Mouse (Mus musculus) embryonic facial prominence, embryonic 14.5 days (tissue): Measurements from ENCODE around the gene Rnf207. TPM values are rescaled to one million over a fixed set of nuclear protein-coding genes. Genes with fewer than 3 reads are reported as not detected.

Experiments
- ATAC-seq: fragments of 200-750 bp; cut with Nextera tagmentation; 2 replicates; pipeline ENCODE4 v1.8.0; 2017; ENCODE audit warnings: low read depth, moderate number of reproducible peaks, moderate TSS enrichment
- DNase-seq: peaks from one replicate; pipeline ENCODE4 v3.0.0-alpha.2; 2015; ENCODE audit warnings: low spot score
- H3K27ac ChIP-seq: fragments of 300-500 bp; sonication (generic); replicated peaks from 2 replicates; pipeline ENCODE4 v1.5.1; 2014; ENCODE audit warnings: low read depth, mild to moderate bottlenecking, low read length, moderate library complexity
- H3K27me3 ChIP-seq: fragments of 300-500 bp; sonication (generic); replicated peaks from 2 replicates; pipeline ENCODE4 v1.6.1; 2014; ENCODE audit warnings: low read length; ENCODE audit not compliant: control insufficient read depth, insufficient read depth
- H3K36me3 ChIP-seq: fragments of 300-500 bp; sonication (generic); 2 replicates; pipeline ENCODE4 v1.6.1; 2014; ENCODE audit warnings: low read length, mixed read lengths; ENCODE audit not compliant: control insufficient read depth, insufficient read depth
- H3K4me1 ChIP-seq: fragments of 300-500 bp; sonication (generic); 2 replicates; pipeline ENCODE4 v1.6.1; 2014; ENCODE audit warnings: antibody characterized with exemption, low read length; ENCODE audit not compliant: control insufficient read depth, insufficient read depth
- H3K4me2 ChIP-seq: fragments of 300-500 bp; sonication (generic); 2 replicates; pipeline ENCODE4 v1.6.1; 2014; ENCODE audit warnings: low read depth, mild to moderate bottlenecking, low read length, moderate library complexity, mixed read lengths
- H3K4me3 ChIP-seq: fragments of 300-500 bp; sonication (generic); 2 replicates; pipeline ENCODE4 v1.5.1; 2014; ENCODE audit warnings: low read depth, mild to moderate bottlenecking, low read length
- H3K9ac ChIP-seq: fragments of 300-500 bp; sonication (generic); 2 replicates; pipeline ENCODE4 v1.6.1; 2014; ENCODE audit warnings: low read depth, mild to moderate bottlenecking, low read length, moderate library complexity, mixed read lengths
- H3K9me3 ChIP-seq: fragments of 300-500 bp; sonication (generic); 2 replicates; pipeline ENCODE4 v1.6.1; 2016; ENCODE audit warnings: low read length; ENCODE audit not compliant: control insufficient read depth
- WGBS: fragments of 180-500 bp; shearing (Covaris S2); extraction: QIAGEN DNeasy Blood & Tissue Kit; methylation state at CpG from one replicate; pipeline ENCODE4 v1.1.7; 2014; 5-methylcytosine and 5-hydroxymethylcytosine counted together
- polyA plus RNA-seq: library from polyadenylated mRNA; unstranded; fragments of >200 nt; fragmentation: Nextera tagmentation; extraction: Ambion mirVana; gene quantifications from 2 replicates; pipeline ENCODE4 v1.2.1, GENCODE M21; 2014

Rnf207 gene
- polyA plus RNA-seq, 1 experiment from 2014 or later = 0.84 TPM

DNA sequence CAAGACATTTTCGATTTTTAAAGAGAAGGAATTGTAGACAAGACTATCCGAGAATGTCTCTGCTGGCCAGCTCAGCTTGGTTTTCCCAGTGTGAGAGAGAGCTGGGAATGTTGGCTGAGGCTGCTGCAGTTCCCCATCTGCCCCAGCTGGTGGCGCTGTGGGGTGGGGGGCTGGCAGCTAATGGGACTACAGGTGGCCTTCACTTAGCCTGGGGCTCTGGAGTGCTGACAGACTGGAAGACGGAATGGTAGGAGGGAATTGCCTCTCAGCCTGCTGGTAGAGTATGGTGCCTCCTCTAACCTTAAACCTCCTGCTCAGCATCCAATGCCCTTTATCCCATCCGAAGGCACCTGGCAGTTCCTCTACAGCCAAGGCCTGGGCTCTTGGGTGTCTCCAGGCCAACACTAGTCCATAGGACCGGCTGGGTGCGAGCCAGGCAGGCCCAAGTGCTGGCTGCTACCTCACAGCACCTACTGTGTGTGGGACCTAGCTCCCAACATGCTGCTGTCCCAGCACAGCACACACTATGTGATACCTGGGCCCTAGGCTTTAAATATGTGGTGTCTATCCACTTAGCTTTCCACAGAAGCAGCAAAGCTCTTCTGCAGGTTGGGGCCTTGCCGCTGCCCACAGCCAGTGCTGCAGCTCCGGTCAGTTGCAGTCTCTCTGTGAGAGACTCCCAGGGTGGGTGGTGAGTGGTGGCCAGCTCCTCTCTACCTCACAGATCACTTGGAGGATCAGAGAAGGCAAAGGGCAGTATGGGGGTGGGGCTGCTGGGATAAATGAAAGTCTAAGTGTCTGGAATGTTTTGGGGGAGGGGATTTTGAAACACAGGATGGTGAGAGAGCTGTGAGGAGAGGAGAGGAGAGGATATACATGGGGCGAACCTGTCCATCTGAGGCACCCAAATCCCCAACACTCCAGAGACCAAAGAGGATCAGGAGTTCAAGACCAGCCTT, 42.1 kb downstream of the Rnf207 start:
- 52% methylated on average over 10 of the region's 10 CpGs for WGBS
- peaks cover 24% of the 10 kb centered on the region; the same call in 1 of the 2 replicates for H3K36me3 ChIP-seq

DNA sequence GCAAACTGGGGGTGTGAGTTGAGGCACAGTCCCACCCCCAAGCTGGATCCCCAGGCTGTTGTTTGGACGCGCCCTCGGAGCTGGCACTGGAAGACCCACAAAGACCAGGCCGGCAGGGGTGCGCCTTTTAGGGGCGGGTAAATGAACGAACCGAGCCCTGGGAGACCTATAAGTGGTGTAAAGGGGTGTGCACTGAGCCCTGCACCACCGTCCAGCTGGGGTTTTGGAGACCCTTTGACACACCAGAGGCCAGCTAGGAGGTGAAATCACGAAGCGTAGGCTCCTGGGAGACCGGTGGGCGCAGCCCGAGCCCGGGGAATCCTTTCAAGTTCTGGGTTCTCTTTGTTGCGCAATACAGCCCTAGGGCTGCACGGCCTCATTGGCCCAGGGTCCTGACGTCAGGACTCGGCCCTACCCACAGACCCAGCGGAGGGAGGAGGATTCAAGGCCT, 44.1 kb downstream of the Rnf207 start:
- Histone ChIP-seq H3K4me2 (peak overlapping the region; percentile 89), H3K4me1 (peaks cover 24% of the 10 kb centered on the region), H3K9ac (peak overlapping the region; percentile 88), H3K36me3 (0 out of 2 replicates have a peak, but pooled peaks cover 6% of the 10 kb centered on the region), H3K9me3 (no peaks in the 10 kb centered on the region), H3K4me3 (peak overlapping the region; percentile 71), H3K27ac (peak overlapping the region; percentile 87), H3K27me3 (peaks cover 8% of the 10 kb centered on the region; the same call in 1 of the 2 replicates)
- DNase-seq (peak; percentile 78), ATAC-seq (peak; percentile 28)
- WGBS = 2% methylated on average over 17 of the region's 20 CpGs

More for the DNA sequence above, 42.1 kb downstream of the Rnf207 start:
- Histone ChIP-seq H3K27ac (no peak overlapping the region), H3K4me1 (peaks cover 22% of the 10 kb centered on the region), H3K27me3 (peaks cover 23% of the 10 kb centered on the region), H3K9ac (no peak overlapping the region), H3K4me3 (no peak overlapping the region), H3K4me2 (no peak overlapping the region), H3K9me3 (no peaks in the 10 kb centered on the region)
- ATAC-seq = no peak
- DNase-seq = no peak

DNA sequence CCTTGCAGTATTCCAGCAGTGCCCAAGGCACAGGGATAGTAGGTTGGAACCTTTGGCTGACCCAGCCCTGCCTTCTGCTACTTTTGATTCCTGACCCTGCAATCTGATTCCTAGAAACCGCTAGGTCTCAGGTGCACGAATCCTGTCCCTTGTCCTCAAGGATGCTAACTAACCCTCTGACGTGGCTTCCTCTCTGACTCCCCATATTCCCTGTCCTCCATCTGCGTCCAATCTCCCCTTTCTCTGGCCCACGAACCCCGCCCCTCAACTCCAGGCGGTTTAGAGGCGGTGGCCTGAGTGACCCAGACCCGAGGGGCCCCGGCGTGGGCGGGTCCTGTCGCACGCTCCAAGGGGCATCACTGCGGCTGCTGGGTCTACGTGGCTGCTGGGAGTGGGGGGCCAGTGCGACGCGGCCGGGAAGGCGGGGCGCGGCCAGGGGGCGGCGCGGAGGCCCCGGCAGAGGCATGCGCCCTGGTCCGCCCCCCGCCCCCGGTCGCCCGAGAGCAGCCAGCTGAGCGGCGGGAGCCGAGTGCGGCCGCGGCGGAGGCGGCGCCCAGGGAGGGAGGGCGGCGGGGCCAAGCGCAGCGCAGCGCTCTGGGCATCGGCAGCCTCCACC, 45.1 kb downstream of the Rnf207 start, which contains the start of gene Gpr153:
Gpr153 (plus strand) TSS at position 612 of the 616 bp plus-strand sequence.
- DNase-seq (peak; percentile 81), ATAC-seq (peak; percentile 76)
- H3K36me3 ChIP-seq = no peaks in the 10 kb centered on the region
- 4% methylated on average over 16 of the region's 48 CpGs for WGBS
- H3K4me3 ChIP-seq = peak within 1 kb of the TSS; percentile 71
- peaks cover 24% of the 10 kb centered on the region for H3K4me1 ChIP-seq
- peak within 1 kb of the TSS; percentile 89 for H3K4me2 ChIP-seq
- H3K27ac ChIP-seq = peak within 1 kb of the TSS; percentile 87
- peak within 1 kb of the TSS; percentile 88 for H3K9ac ChIP-seq
- no peaks in the 10 kb centered on the region for H3K9me3 ChIP-seq
- H3K27me3 ChIP-seq = peaks cover 8% of the 10 kb centered on the region; the same call in 1 of the 2 replicates

DNA sequence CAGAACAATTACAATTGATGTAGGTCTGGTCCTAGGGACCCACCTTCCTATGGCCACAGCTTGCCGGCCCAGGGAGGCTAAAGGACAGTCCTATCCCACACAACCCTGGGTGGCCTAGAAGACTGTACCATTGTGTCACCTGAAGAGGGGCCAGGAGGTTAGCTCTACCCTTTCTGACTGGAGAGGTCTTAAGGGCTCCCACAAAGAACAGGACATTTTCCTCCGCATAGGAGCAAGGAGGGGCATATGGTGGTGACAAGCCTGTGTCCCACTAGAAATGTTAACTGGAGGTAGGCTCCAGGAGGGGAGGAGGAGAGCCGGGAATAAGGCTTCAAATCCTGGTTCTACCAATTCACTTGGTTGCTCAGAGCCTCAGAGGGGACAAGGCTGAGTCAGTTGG, 45.6 kb downstream of the Rnf207 start:
- ATAC-seq = no peak
- Histone ChIP-seq H3K4me3 (peak overlapping the region; percentile 71; the same call in 1 of the 2 replicates), H3K36me3 (no peaks in the 10 kb centered on the region), H3K27me3 (peaks cover 8% of the 10 kb centered on the region; the same call in 1 of the 2 replicates), H3K9ac (no peak overlapping the region), H3K27ac (peak overlapping the region; percentile 87), H3K4me1 (peaks cover 24% of the 10 kb centered on the region), H3K4me2 (peak overlapping the region; percentile 89), H3K9me3 (no peaks in the 10 kb centered on the region)
- DNase-seq = no peak
- 33% methylated on average over 3 of the region's 3 CpGs for WGBS

DNA sequence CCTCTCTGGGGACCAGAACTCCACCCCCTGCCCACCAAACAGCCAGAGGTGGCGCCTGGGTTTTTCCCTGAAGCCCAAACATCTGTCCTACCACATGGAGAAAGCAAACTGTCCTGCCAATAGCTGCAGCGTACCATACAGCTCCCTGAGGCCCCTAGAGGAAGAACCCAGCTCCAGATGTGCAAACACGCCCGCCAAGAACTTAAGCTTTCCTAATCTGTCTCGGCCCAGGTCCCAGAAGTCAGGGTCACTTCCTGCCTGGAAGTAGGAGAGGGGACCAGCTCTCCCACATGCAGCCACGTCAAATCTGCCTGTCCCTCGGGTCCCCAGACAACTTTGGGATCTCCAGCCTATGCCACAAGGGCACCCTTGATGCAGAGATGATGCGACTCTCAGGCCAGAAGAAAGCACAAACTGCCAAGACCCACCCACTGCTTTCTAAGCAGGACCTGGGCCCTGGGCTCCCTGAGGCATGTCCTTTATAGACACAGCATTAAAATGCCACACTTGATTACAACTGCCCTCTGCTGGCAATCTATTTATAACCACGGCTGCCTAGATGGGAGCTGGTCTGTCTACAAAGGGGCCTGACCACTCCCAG, 46.2 kb downstream of the Rnf207 start:
- H3K36me3 ChIP-seq = no peaks in the 10 kb centered on the region
- H3K9me3 ChIP-seq = no peaks in the 10 kb centered on the region
- H3K27ac ChIP-seq = peak overlapping the region; percentile 87
- DNase-seq (peak; percentile 91), ATAC-seq (peak; percentile 48)
- H3K4me1 ChIP-seq = peaks cover 24% of the 10 kb centered on the region
- H3K9ac ChIP-seq = no peak overlapping the region
- 9% methylated on average over 6 of the region's 9 CpGs for WGBS
- H3K4me3 ChIP-seq = no peak overlapping the region
- H3K4me2 ChIP-seq = peak overlapping the region; percentile 11; the same call in 1 of the 2 replicates
- H3K27me3 ChIP-seq = peaks cover 8% of the 10 kb centered on the region; the same call in 1 of the 2 replicates

DNA sequence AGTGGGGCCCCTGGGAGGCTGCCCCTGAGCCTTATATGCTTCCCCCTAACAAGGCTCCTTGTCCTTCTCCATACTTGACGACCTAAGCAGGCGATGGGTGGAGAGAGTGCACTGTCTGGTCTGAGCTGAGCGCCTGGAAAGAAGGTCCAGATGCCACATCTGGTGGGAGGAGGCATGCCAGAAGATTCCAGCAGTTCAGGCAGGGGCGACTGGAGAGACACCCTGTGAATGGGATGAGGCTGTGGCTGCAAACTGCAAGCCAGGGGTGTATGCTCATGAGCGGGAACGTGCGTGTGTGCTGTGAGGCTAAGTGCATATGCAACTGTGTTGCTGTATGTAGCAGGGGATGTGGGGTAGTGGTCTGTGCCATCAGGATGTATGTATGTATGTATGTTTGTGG, 46.8 kb downstream of the Rnf207 start:
- DNase-seq = peak; percentile 63
- H3K9me3 ChIP-seq = no peaks in the 10 kb centered on the region
- peak overlapping the region; percentile 87 for H3K27ac ChIP-seq
- no peak for ATAC-seq
- H3K27me3 ChIP-seq = peaks cover 8% of the 10 kb centered on the region; the same call in 1 of the 2 replicates
- H3K9ac ChIP-seq = no peak overlapping the region
- no peaks in the 10 kb centered on the region for H3K36me3 ChIP-seq
- peaks cover 24% of the 10 kb centered on the region for H3K4me1 ChIP-seq
- WGBS = 39% methylated on average over 7 of the region's 7 CpGs
- H3K4me3 ChIP-seq = no peak overlapping the region
- H3K4me2 ChIP-seq = peak overlapping the region; percentile 11; the same call in 1 of the 2 replicates

DNA sequence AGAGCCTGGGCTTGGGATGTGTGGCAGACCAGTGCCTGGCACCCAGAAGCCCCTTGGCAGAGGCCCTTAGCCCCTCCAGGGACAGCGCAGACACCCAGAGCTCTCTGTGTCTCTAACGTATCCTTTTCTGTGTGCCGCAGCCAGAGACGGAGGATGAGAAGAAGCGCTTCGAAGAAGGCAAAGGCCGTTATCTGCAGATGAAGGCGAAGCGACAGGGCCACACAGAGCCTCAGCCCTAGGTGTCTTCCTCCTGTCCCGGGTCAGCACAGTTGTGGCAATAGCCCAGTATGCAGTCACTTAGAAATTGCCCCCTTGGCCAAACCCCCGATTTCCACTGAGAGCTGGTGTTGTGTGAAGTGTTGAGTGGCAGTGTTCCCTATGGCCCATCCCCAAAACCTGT, 47.5 kb downstream of the Rnf207 start:
- no peak for ATAC-seq
- Histone ChIP-seq H3K4me3 (no peak overlapping the region), H3K9ac (no peak overlapping the region), H3K9me3 (no peaks in the 10 kb centered on the region), H3K36me3 (no peaks in the 10 kb centered on the region), H3K4me2 (no peak overlapping the region), H3K27me3 (peaks cover 8% of the 10 kb centered on the region; the same call in 1 of the 2 replicates), H3K27ac (peak overlapping the region; percentile 87), H3K4me1 (peaks cover 24% of the 10 kb centered on the region)
- 83% methylated on average over 11 of the region's 11 CpGs for WGBS
- DNase-seq = no peak

- no peaks in the 10 kb centered on the region for H3K36me3 ChIP-seq
- no peak overlapping the region for H3K4me2 ChIP-seq
- no peak overlapping the region for H3K4me3 ChIP-seq
- DNase-seq (no peak), ATAC-seq (no peak)
- 77% methylated on average over 9 of the region's 9 CpGs for WGBS
- H3K4me1 ChIP-seq = peaks cover 24% of the 10 kb centered on the region
- H3K9me3 ChIP-seq = no peaks in the 10 kb centered on the region
- H3K9ac ChIP-seq = no peak overlapping the region
- H3K27me3 ChIP-seq = peaks cover under 1% of the 10 kb centered on the region; the same call in 1 of the 2 replicates
- no peak overlapping the region for H3K27ac ChIP-seq
These were observed 48.2 kb downstream of the Rnf207 start for GRCm38 (mm10) chr4:152270599-152270998.
